Mouse (Mus musculus) gastrocnemius, adult 8-10 months (tissue): ENCODE data around the gene 6030458C11Rik. TPM values are rescaled to one million over a fixed set of nuclear protein-coding genes. Genes with fewer than 3 reads are reported as not detected.
"Not testable (repeated sequence)": the region's sequence is repeated elsewhere in the genome, so short reads cannot be mapped to it uniquely, and the experiment has no call there.

Experiments used
- DNase-seq, 2 experiments: peaks; one replicate each; pipeline ENCODE4 v3.0.0; 2022; ENCODE audit warnings: low spot score in 2 of 2
- total RNA-seq, 4 experiments: library from RNA; stranded (reverse); gene quantifications; 2 replicates each; pipeline ENCODE4 v1.2.4; 2022

Gene 6030458C11Rik
- total RNA-seq, 4 experiments from 2014 or later: 20.0 to 25.6 (median 23.0) TPM

GRCm38 (mm10) chr15:12822416-12823395 lies 1.7 kb downstream of the 6030458C11Rik start:
- DNase-seq: no peak

GRCm38 (mm10) chr15:12817592-12817991 lies 6.9 kb downstream of the 6030458C11Rik start:
- no peak for DNase-seq

GRCm38 (mm10) chr15:12812646-12813045 lies 11.8 kb downstream of the 6030458C11Rik start:
- DNase-seq: no peak

GRCm38 (mm10) chr15:12809305-12809704 lies 15.1 kb downstream of the 6030458C11Rik start:
- no peak for DNase-seq

GRCm38 (mm10) chr15:12807088-12807487 lies 17.4 kb downstream of the 6030458C11Rik start:
- no peak for DNase-seq

GRCm38 (mm10) chr15:12805071-12805470 lies 19.4 kb downstream of the 6030458C11Rik start:
- no peak for DNase-seq

GRCm38 (mm10) chr15:12801142-12801506 lies 23.3 kb downstream of the 6030458C11Rik start:
- DNase-seq: not testable (repeated sequence)

GRCm38 (mm10) chr15:12800405-12801141 lies 23.9 kb downstream of the 6030458C11Rik start:
- no peak for DNase-seq

- DNase-seq: no peak
Measured at GRCm38 (mm10) chr15:12798043-12798442, 26.4 kb downstream of the 6030458C11Rik start.

GRCm38 (mm10) chr15:12795909-12796470 lies 28.5 kb downstream of the 6030458C11Rik start:
- DNase-seq: peak in 1 of 2 experiments; percentile 7

GRCm38 (mm10) chr15:12795457-12795894 lies 29.0 kb downstream of the 6030458C11Rik start:
- DNase-seq: peak in 1 of 2 experiments; percentile 9

- DNase-seq: no peak
Measured at GRCm38 (mm10) chr15:12794311-12794710, 30.1 kb downstream of the 6030458C11Rik start.

GRCm38 (mm10) chr15:12789406-12789867 lies 35.0 kb downstream of the 6030458C11Rik start:
- DNase-seq: no peak

GRCm38 (mm10) chr15:12788536-12788935 lies 35.9 kb downstream of the 6030458C11Rik start:
- DNase-seq: no peak

- no peak for DNase-seq
Measured at GRCm38 (mm10) chr15:12781729-12782326, 42.6 kb downstream of the 6030458C11Rik start.

GRCm38 (mm10) chr15:12781296-12781695 lies 43.2 kb downstream of the 6030458C11Rik start:
- DNase-seq: no peak

GRCm38 (mm10) chr15:12774149-12774753 lies 50.2 kb downstream of the 6030458C11Rik start:
- DNase-seq: no peak

- DNase-seq: no peak
Measured at GRCm38 (mm10) chr15:12770958-12771357, 53.5 kb downstream of the 6030458C11Rik start.

GRCm38 (mm10) chr15:12766848-12767247 lies 57.6 kb downstream of the 6030458C11Rik start:
- no peak for DNase-seq

- no peak for DNase-seq
Measured at GRCm38 (mm10) chr15:12763147-12763546, 61.3 kb downstream of the 6030458C11Rik start.
